Mouse (Mus musculus): ENCODE data around the gene Trove2.

DNA sequence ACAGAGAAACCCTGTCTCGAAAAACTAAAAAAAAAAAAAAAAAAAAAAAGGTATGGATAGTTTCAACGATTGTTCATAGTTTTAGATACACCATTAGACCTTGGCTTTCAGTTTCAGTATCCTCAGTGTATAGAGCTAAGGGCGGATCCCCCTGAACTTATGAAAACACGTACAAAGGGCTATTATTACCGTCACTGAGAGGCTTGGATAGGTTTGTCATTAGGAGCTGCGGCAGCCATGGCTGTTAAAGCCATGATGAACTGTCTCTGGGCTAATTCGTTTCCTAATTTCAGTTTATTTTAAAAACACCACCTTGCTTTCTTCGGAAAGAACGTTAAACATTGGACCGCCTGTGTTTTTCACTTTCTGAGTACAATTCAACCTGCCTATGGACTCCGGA, 38.1 kb downstream of the Trove2 start:
- TF ChIP-seq POLR2A (IDR thresholded peaks at IDR 0.05; ENCODE audit: borderline replicate concordance, insufficient read depth, low read length), result no peak
- TF ChIP-seq CTCF (IDR thresholded peaks at IDR 0.05; ENCODE audit: borderline replicate concordance, insufficient read depth, low read depth, low read length), result no peak
